13 mouse cellular contexts compared by ENCODE assay signal in the genomic region with DNA sequence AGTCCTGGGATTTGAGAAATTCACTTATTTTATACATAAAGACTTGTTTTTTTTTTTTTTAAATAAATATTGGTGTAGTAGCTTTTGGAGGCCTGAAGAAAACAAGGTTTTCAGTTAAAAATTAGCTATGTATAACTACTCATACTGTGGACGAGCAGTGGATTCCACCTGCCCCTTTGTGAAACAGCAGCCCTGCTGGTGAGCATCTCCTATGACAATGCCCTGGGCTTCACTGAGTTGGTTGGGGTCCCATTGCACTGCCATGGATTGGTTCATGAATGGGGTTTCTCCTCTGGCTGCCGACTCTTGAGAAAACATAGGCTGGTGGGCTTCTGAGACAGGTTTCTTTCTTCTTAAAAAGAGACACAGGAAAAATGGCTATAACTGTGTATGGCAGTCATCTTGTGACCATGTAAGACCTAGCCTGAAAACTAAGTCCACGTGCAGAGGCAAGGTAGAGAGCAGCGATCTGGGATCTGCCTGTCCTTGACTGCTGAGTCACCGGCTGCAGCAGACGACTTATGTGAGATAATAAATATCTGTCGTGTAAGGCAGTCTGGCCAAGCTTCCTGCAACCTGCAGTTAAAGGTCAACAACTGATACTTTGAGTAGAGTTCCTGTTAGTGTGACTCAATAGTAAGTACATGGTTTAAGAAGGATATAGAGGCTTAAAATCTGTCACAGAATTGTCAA. TPM values are rescaled to one million over a fixed set of nuclear protein-coding genes. Genes with fewer than 3 reads are reported as not detected.
A peak's percentile ranks its signal among the peaks of the same experiment; 100 is the strongest.
DNase-seq lines count a peak whose midpoint lies in the region; ATAC-seq and TF ChIP-seq lines count a peak whose summit lies in the region.
"Had no signal": no experiment of that assay in that cellular context is flagged by ENCODE, and none has a peak within 500 bp of the region (broad histone marks: within the 10 kb centered on the region; RNA-seq: fewer than 3 reads in every experiment).

No protein-coding gene starts in this region.

- DNase-seq in lung, postnatal 0 days (ENCODE audit: low spot score): no peak
- DNase-seq in lung, postnatal 25 days (ENCODE audit: low spot score): no peak
- DNase-seq in yolk sac, embryonic 10.5 days (ENCODE audit: low spot score): peak; percentile 48
- DNase-seq in right cerebral cortex, postnatal 4 days: no peak
- DNase-seq in right cerebral cortex, postnatal 36 days (ENCODE audit: low spot score in 2 of 2): no peak
- DNase-seq: kidney, postnatal 14 days; right cerebral cortex, postnatal 14 days; thymus, postnatal 36 days had no signal

- no peak overlapping the region for H3K4me3 ChIP-seq in lung, postnatal 0 days (ENCODE audit: low read depth, low read length)
- H3K4me3 ChIP-seq in liver, embryonic 16.5 days (ENCODE audit: low read depth, low read length): peak overlapping the region; percentile 67
- H3K4me3 ChIP-seq in forebrain, embryonic 12.5 days (replicated peaks): no peak overlapping the region
- H3K4me3 ChIP-seq: forebrain, embryonic 15.5 days; neural tube, embryonic 12.5 days had no signal

- ATAC-seq in lung, postnatal 0 days: peak; percentile 41
- peak; percentile 69 for ATAC-seq in common myeloid progenitor, adult 5-6 weeks (replicated peaks; ENCODE audit: low read depth, poor library complexity, severe bottlenecking)
- peak; percentile 96 for ATAC-seq in liver, embryonic 16.5 days (ENCODE audit: low read depth)
- ATAC-seq in forebrain, embryonic 12.5 days (ENCODE audit: low FRiP score): no peak
- ATAC-seq: forebrain, embryonic 15.5 days had no signal

- no peak overlapping the region for H3K9ac ChIP-seq in lung, postnatal 0 days (replicated peaks; ENCODE audit: low read depth)
- H3K9ac ChIP-seq in liver, embryonic 16.5 days (ENCODE audit: low read depth, low read length): peak overlapping the region; percentile 79
- H3K9ac ChIP-seq in forebrain, embryonic 12.5 days: no peak overlapping the region
- H3K9ac ChIP-seq: forebrain, embryonic 15.5 days; neural tube, embryonic 12.5 days had no signal

- no peak overlapping the region for H3K4me2 ChIP-seq in lung, postnatal 0 days (replicated peaks; ENCODE audit: low read depth, low read length)
- H3K4me2 ChIP-seq in liver, embryonic 16.5 days (ENCODE audit: low read depth, low read length): peak overlapping the region; percentile 66
- H3K4me2 ChIP-seq in forebrain, embryonic 12.5 days: no peak overlapping the region
- H3K4me2 ChIP-seq: forebrain, embryonic 15.5 days; neural tube, embryonic 12.5 days had no signal

- no peaks in the 10 kb centered on the region for H3K9me3 ChIP-seq in lung, postnatal 0 days (ENCODE audit: low read length)
- no peaks in the 10 kb centered on the region for H3K9me3 ChIP-seq in liver, embryonic 16.5 days (replicated peaks; ENCODE audit: control insufficient read depth, low read length)
- H3K9me3 ChIP-seq in forebrain, embryonic 12.5 days: no peaks in the 10 kb centered on the region
- H3K9me3 ChIP-seq: forebrain, embryonic 15.5 days; neural tube, embryonic 12.5 days had no signal

- TF ChIP-seq CTCF in lung, postnatal 0 days (IDR thresholded peaks at IDR 0.05): no peak

- no peak overlapping the region for H3K27ac ChIP-seq in lung, postnatal 0 days (ENCODE audit: low read length)
- H3K27ac ChIP-seq in liver, embryonic 16.5 days (ENCODE audit: low read length): peak overlapping the region; percentile 97
- H3K27ac ChIP-seq in forebrain, embryonic 12.5 days: no peak overlapping the region
- H3K27ac ChIP-seq: forebrain, embryonic 15.5 days; neural tube, embryonic 12.5 days had no signal

- H3K36me3 ChIP-seq in lung, postnatal 0 days (ENCODE audit: insufficient read depth, low read length): no peaks in the 10 kb centered on the region
- no peaks in the 10 kb centered on the region for H3K36me3 ChIP-seq in liver, embryonic 16.5 days (ENCODE audit: control insufficient read depth, insufficient read depth)
- no peaks in the 10 kb centered on the region for H3K36me3 ChIP-seq in forebrain, embryonic 12.5 days (replicated peaks)
- H3K36me3 ChIP-seq: forebrain, embryonic 15.5 days; neural tube, embryonic 12.5 days had no signal

- no peaks in the 10 kb centered on the region for H3K27me3 ChIP-seq in lung, postnatal 0 days (replicated peaks; ENCODE audit: insufficient read depth, low read length)
- no peaks in the 10 kb centered on the region for H3K27me3 ChIP-seq in liver, embryonic 16.5 days (ENCODE audit: control insufficient read depth, insufficient read depth, low read depth, low read length)
- H3K27me3 ChIP-seq in forebrain, embryonic 12.5 days: no peaks in the 10 kb centered on the region
- H3K27me3 ChIP-seq: forebrain, embryonic 15.5 days; neural tube, embryonic 12.5 days had no signal

- 41% methylated on average over 7 of the region's 7 CpGs for WGBS in lung, postnatal 0 days
- WGBS in liver, embryonic 16.5 days (ENCODE audit: insufficient replicate concordance): 11% methylated on average over 7 of the region's 7 CpGs
- WGBS in forebrain, embryonic 12.5 days: 78% methylated on average over 7 of the region's 7 CpGs

- H3K4me1 ChIP-seq in lung, postnatal 0 days (ENCODE audit: insufficient read depth, low read depth, low read length): no peaks in the 10 kb centered on the region
- H3K4me1 ChIP-seq in liver, embryonic 16.5 days (ENCODE audit: control insufficient read depth, low read depth, low read length): peaks cover 16% of the 10 kb centered on the region
- H3K4me1 ChIP-seq in forebrain, embryonic 12.5 days: peaks cover 5% of the 10 kb centered on the region
- H3K4me1 ChIP-seq: neural tube, embryonic 12.5 days had no signal

- TF ChIP-seq EP300 in lung, postnatal 0 days (IDR thresholded peaks at IDR 0.05): no peak

RNA-seq across cellular contexts. Expression of gene Kif2a, which starts 41.3 kb away (rescaled TPM):
- polyA plus RNA-seq in lung, postnatal 0 days (2015; fragmentation: Nextera tagmentation; extraction: Ambion mirVana): 19.6 and 20.7 TPM in 2 replicates
- 37.3 and 45.9 TPM in 2 replicates for total RNA-seq in common myeloid progenitor, adult 5-6 weeks (2017)
- 12.7 and 13.2 TPM in 2 replicates for polyA plus RNA-seq in liver, embryonic 16.5 days (2015; fragmentation: Nextera tagmentation; extraction: Ambion mirVana)
- polyA plus RNA-seq in forebrain, embryonic 12.5 days (2016; fragmentation: Nextera tagmentation; extraction: Ambion mirVana): 22.7 and 31.9 TPM in 2 replicates
